Mouse (Mus musculus): ENCODE results near the gene Slc27a4.
A peak's percentile ranks its signal among the peaks of the same experiment; 100 is the strongest.

Slc27a4 gene

GRCm38 (mm10) chr2:29820025-29820817 is 17.8 kb downstream of the Slc27a4 start, which contains the start of gene Urm1:
Gene Urm1 (plus strand): TSS chr2:29820075.
- DNase-seq (ENCODE audit: low spot score): no peak

- DNase-seq (ENCODE audit: low spot score): no peak
Observed at GRCm38 (mm10) chr2:29826318-29826925, 24.0 kb downstream of the Slc27a4 start.

GRCm38 (mm10) chr2:29826926-29827708 is 24.7 kb downstream of the Slc27a4 start:
- DNase-seq (ENCODE audit: low spot score): peak; percentile 90

GRCm38 (mm10) chr2:29827709-29828024 is 25.2 kb downstream of the Slc27a4 start:
- no peak for DNase-seq (ENCODE audit: low spot score)

GRCm38 (mm10) chr2:29831106-29831505 is 28.7 kb downstream of the Slc27a4 start:
- no peak for DNase-seq (ENCODE audit: low spot score)

- DNase-seq (ENCODE audit: low spot score): no peak
Observed at GRCm38 (mm10) chr2:29833796-29834195, 31.4 kb downstream of the Slc27a4 start.

GRCm38 (mm10) chr2:29835391-29835899 is 33.0 kb downstream of the Slc27a4 start:
- no peak for DNase-seq (ENCODE audit: low spot score)

GRCm38 (mm10) chr2:29839460-29839859 is 37.0 kb downstream of the Slc27a4 start:
- DNase-seq (ENCODE audit: low spot score): no peak

GRCm38 (mm10) chr2:29843231-29844105 is 41.0 kb downstream of the Slc27a4 start:
- DNase-seq (ENCODE audit: low spot score): no peak

- no peak for DNase-seq (ENCODE audit: low spot score)
Observed at GRCm38 (mm10) chr2:29844115-29844514, 41.7 kb downstream of the Slc27a4 start.

GRCm38 (mm10) chr2:29844661-29845060 is 42.2 kb downstream of the Slc27a4 start:
- DNase-seq (ENCODE audit: low spot score): no peak

GRCm38 (mm10) chr2:29845636-29846035 is 43.2 kb downstream of the Slc27a4 start:
- DNase-seq (ENCODE audit: low spot score): no peak

- no peak for DNase-seq (ENCODE audit: low spot score)
Observed at GRCm38 (mm10) chr2:29846061-29846853, 43.8 kb downstream of the Slc27a4 start.

- DNase-seq (ENCODE audit: low spot score): no peak
Observed at GRCm38 (mm10) chr2:29846911-29847310, 44.5 kb downstream of the Slc27a4 start.

- DNase-seq (ENCODE audit: low spot score): no peak
Observed at GRCm38 (mm10) chr2:29849041-29849440, 46.6 kb downstream of the Slc27a4 start.

GRCm38 (mm10) chr2:29849841-29850480 is 47.5 kb downstream of the Slc27a4 start:
- DNase-seq (ENCODE audit: low spot score): no peak

GRCm38 (mm10) chr2:29852957-29853485 is 50.6 kb downstream of the Slc27a4 start:
- no peak for DNase-seq (ENCODE audit: low spot score)

GRCm38 (mm10) chr2:29853736-29854135 is 51.3 kb downstream of the Slc27a4 start:
- no peak for DNase-seq (ENCODE audit: low spot score)

- DNase-seq (ENCODE audit: low spot score): no peak
Observed at GRCm38 (mm10) chr2:29855585-29856210, 53.3 kb downstream of the Slc27a4 start.

Measured in layer of hippocampus, adult 9-10 months (tissue).